ENCODE assay signal across 28 mouse cellular contexts in genomic region chr13:37557183-37557582, GRCm38 (mm10).
DNase-seq lines count a peak whose midpoint lies in the region; ATAC-seq and TF ChIP-seq lines count a peak whose summit lies in the region.
"Had no signal": no experiment of that assay in that cellular context is flagged by ENCODE, and none has a peak within 500 bp of the region (broad histone marks: within the 10 kb centered on the region; RNA-seq: fewer than 3 reads in every experiment).

No protein-coding gene starts in this region.

- H3K4me3 ChIP-seq in intestine, postnatal 0 days (ENCODE audit: low read depth, low read length): no peak overlapping the region
- H3K4me3 ChIP-seq in heart, adult 2 months: no peak overlapping the region
- H3K4me3 ChIP-seq: erythroblast, embryonic 14.5 days; forebrain, embryonic 12.5 days; heart, embryonic 13.5 days; hindbrain, embryonic 12.5 days; limb, embryonic 15.5 days; myocyte; neural tube, embryonic 13.5 days had no signal

- no peaks in the 10 kb centered on the region for H3K79me2 ChIP-seq in heart, adult 2 months (replicated peaks; ENCODE audit: control insufficient read depth, insufficient read depth, low read length)

- no peaks in the 10 kb centered on the region; the same call in 1 of the 2 replicates for H3K4me1 ChIP-seq in intestine, postnatal 0 days (replicated peaks; ENCODE audit: control insufficient read depth, insufficient read depth, low read length)
- peaks cover 7% of the 10 kb centered on the region; the same call in 1 of the 2 replicates for H3K4me1 ChIP-seq in heart, adult 2 months (ENCODE audit: control insufficient read depth, insufficient read depth, low read length)

- H3K9me3 ChIP-seq in intestine, postnatal 0 days (ENCODE audit: control insufficient read depth): no peaks in the 10 kb centered on the region
- H3K9me3 ChIP-seq: forebrain, embryonic 12.5 days; heart, embryonic 13.5 days; hindbrain, embryonic 12.5 days; limb, embryonic 15.5 days; neural tube, embryonic 13.5 days had no signal

- ATAC-seq in intestine, postnatal 0 days: peak; percentile 31; the same call in 1 of the 2 replicates
- no peak for ATAC-seq in erythroblast, adult 5-6 weeks (replicated peaks; ENCODE audit: low FRiP score, poor library complexity, severe bottlenecking)
- ATAC-seq: midbrain, embryonic 16.5 days; Patski had no signal

- peak; percentile 24 to 44 for DNase-seq in cerebellum, postnatal 36 days
- DNase-seq in cerebellum, adult 11 months: no peak
- DNase-seq in ovary, adult 18-20 months (ENCODE audit: low spot score): peak; percentile 34
- no peak for DNase-seq in ovary, postnatal 14 days (ENCODE audit: low spot score)
- DNase-seq in heart, adult 2 months: no peak
- DNase-seq: adrenal gland, postnatal 36 days; gastrocnemius, postnatal 25 days; heart, adult 18-20 months; heart, postnatal 14 days; kidney, adult 9 months; lung, embryonic 14.5 days; lung, postnatal 4 days; right cerebral cortex, adult 18-20 months; right cerebral cortex, postnatal 4 days; thymus, adult 2 months; thymus, postnatal 4 days had no signal

- no peak for TF ChIP-seq EP300 in heart, adult 2 months (IDR thresholded peaks at IDR 0.05; ENCODE audit: insufficient read depth, low read depth, low read length)

- no peak overlapping the region for H3K4me2 ChIP-seq in intestine, postnatal 0 days (replicated peaks; ENCODE audit: low read depth)
- H3K4me2 ChIP-seq: forebrain, embryonic 12.5 days; heart, embryonic 13.5 days; hindbrain, embryonic 12.5 days; limb, embryonic 15.5 days; lung, embryonic 14.5 days; neural tube, embryonic 13.5 days had no signal

- no peak overlapping the region for H3K27ac ChIP-seq in intestine, postnatal 0 days (ENCODE audit: low read depth, low read length)
- H3K27ac ChIP-seq in heart, adult 2 months: no peak overlapping the region
- H3K27ac ChIP-seq: forebrain, embryonic 12.5 days; heart, embryonic 13.5 days; hindbrain, embryonic 12.5 days; limb, embryonic 15.5 days; liver, embryonic 14.5 days; neural tube, embryonic 13.5 days had no signal

- H3K36me3 ChIP-seq in intestine, postnatal 0 days (ENCODE audit: control insufficient read depth, insufficient read depth): no peaks in the 10 kb centered on the region
- H3K36me3 ChIP-seq in heart, adult 2 months (ENCODE audit: control insufficient read depth, insufficient read depth, low read length): no peaks in the 10 kb centered on the region
- H3K36me3 ChIP-seq: forebrain, embryonic 12.5 days; heart, embryonic 13.5 days; hindbrain, embryonic 12.5 days; limb, embryonic 15.5 days; neural tube, embryonic 13.5 days had no signal

- intact Hi-C loops in heart, adult 2 months (cut with DNase I): no loop called here

- TF ChIP-seq CTCF in intestine, postnatal 0 days (IDR thresholded peaks at IDR 0.05; ENCODE audit: low read depth): no peak
- no peak for TF ChIP-seq CTCF in heart, adult 2 months (IDR thresholded peaks at IDR 0.05)

- WGBS in intestine, postnatal 0 days: 49% methylated on average over 8 of the region's 8 CpGs
- WGBS in heart, adult 2 months: 79% methylated on average over 8 of the region's 8 CpGs

- TF ChIP-seq POLR2A in heart, adult 2 months (IDR thresholded peaks at IDR 0.05; ENCODE audit: insufficient read depth, low read depth, low read length): no peak

- H3K27me3 ChIP-seq in intestine, postnatal 0 days (replicated peaks; ENCODE audit: control insufficient read depth, insufficient read depth, low read length): no peaks in the 10 kb centered on the region
- H3K27me3 ChIP-seq in heart, adult 2 months (ENCODE audit: control insufficient read depth, insufficient read depth, low read length): no peaks in the 10 kb centered on the region
- H3K27me3 ChIP-seq: forebrain, embryonic 12.5 days; heart, embryonic 13.5 days; hindbrain, embryonic 12.5 days; limb, embryonic 15.5 days; neural tube, embryonic 13.5 days; Patski had no signal

- no peak overlapping the region for H3K9ac ChIP-seq in intestine, postnatal 0 days (ENCODE audit: low read depth, low read length)
- H3K9ac ChIP-seq in heart, adult 2 months (ENCODE audit: low read depth, low read length): no peak overlapping the region
- H3K9ac ChIP-seq: forebrain, embryonic 12.5 days; heart, embryonic 13.5 days; hindbrain, embryonic 12.5 days; limb, embryonic 15.5 days; liver, embryonic 14.5 days; lung, embryonic 14.5 days; neural tube, embryonic 13.5 days had no signal

Comparison
In these comparisons a context has a peak if more than half of its experiments do, and no peak if none do; other contexts are left out.
1. DNase-seq: peak in cerebellum, postnatal 36 days (2 of 2) and ovary, adult 18-20 months (single experiment); none in cerebellum, adult 11 months (single experiment), ovary, postnatal 14 days (single experiment) and heart, adult 2 months (0 of 2).